Mouse (Mus musculus) midbrain, embryonic 14.5 days (tissue): ENCODE data around the gene Map3k11. TPM values are rescaled to one million over a fixed set of nuclear protein-coding genes. Genes with fewer than 3 reads are reported as not detected.

Source experiments
- ATAC-seq: fragments of 200-750 bp; cut with Nextera tagmentation; 2 replicates; pipeline ENCODE4 v1.8.0; 2017; ENCODE audit warnings: moderate number of reproducible peaks, moderate library complexity; ENCODE audit not compliant: low FRiP score, low TSS enrichment
- DNase-seq: peaks from one replicate; pipeline ENCODE4 v3.0.0-alpha.2; 2015
- H3K27ac ChIP-seq: fragments of 300-500 bp; sonication (generic); replicated peaks from 2 replicates; pipeline ENCODE4 v1.5.1; 2014; ENCODE audit warnings: mild to moderate bottlenecking, low read depth, low read length, moderate library complexity
- H3K27me3 ChIP-seq: fragments of 300-500 bp; sonication (generic); 2 replicates; pipeline ENCODE4 v1.6.1; 2014; ENCODE audit warnings: low read length, control low read depth, mixed read lengths; ENCODE audit not compliant: control insufficient read depth, insufficient read depth
- H3K36me3 ChIP-seq: fragments of 300-500 bp; sonication (generic); 2 replicates; pipeline ENCODE4 v1.6.1; 2014; ENCODE audit warnings: low read length, control low read depth; ENCODE audit not compliant: control insufficient read depth, insufficient read depth
- H3K4me1 ChIP-seq: fragments of 300-500 bp; sonication (generic); 2 replicates; pipeline ENCODE4 v1.6.1; 2014; ENCODE audit warnings: mild to moderate bottlenecking, antibody characterized with exemption, low read length, control low read depth; ENCODE audit not compliant: control insufficient read depth, insufficient read depth
- H3K4me2 ChIP-seq: fragments of 300-500 bp; sonication (generic); 2 replicates; pipeline ENCODE4 v1.6.1; 2014; ENCODE audit warnings: mild to moderate bottlenecking, low read length, moderate library complexity
- H3K4me3 ChIP-seq: fragments of 300-500 bp; sonication (generic); replicated peaks from 2 replicates; pipeline ENCODE4 v1.5.1; 2014; ENCODE audit warnings: low read depth, low read length
- H3K9ac ChIP-seq: fragments of 300-500 bp; sonication (generic); replicated peaks from 2 replicates; pipeline ENCODE4 v1.6.1; 2014; ENCODE audit warnings: mild to moderate bottlenecking, low read length, moderate library complexity
- H3K9me3 ChIP-seq: fragments of 300-500 bp; sonication (generic); 2 replicates; pipeline ENCODE4 v1.6.1; 2016; ENCODE audit warnings: low read length, control low read depth, mixed read lengths; ENCODE audit not compliant: control insufficient read depth
- WGBS: fragments of 180-500 bp; shearing (Covaris S2); extraction: QIAGEN DNeasy Blood & Tissue Kit; methylation state at CpG from one replicate; pipeline ENCODE4 v1.1.7; 2014; 5-methylcytosine and 5-hydroxymethylcytosine counted together
- polyA plus RNA-seq: library from polyadenylated mRNA; unstranded; fragments of >200 nt; fragmentation: Nextera tagmentation; extraction: Ambion mirVana; gene quantifications from 2 replicates; pipeline ENCODE4 v1.2.1, GENCODE M21; 2014

Map3k11 gene
- polyA plus RNA-seq, 1 experiment from 2014 or later = 12.1 TPM

DNA sequence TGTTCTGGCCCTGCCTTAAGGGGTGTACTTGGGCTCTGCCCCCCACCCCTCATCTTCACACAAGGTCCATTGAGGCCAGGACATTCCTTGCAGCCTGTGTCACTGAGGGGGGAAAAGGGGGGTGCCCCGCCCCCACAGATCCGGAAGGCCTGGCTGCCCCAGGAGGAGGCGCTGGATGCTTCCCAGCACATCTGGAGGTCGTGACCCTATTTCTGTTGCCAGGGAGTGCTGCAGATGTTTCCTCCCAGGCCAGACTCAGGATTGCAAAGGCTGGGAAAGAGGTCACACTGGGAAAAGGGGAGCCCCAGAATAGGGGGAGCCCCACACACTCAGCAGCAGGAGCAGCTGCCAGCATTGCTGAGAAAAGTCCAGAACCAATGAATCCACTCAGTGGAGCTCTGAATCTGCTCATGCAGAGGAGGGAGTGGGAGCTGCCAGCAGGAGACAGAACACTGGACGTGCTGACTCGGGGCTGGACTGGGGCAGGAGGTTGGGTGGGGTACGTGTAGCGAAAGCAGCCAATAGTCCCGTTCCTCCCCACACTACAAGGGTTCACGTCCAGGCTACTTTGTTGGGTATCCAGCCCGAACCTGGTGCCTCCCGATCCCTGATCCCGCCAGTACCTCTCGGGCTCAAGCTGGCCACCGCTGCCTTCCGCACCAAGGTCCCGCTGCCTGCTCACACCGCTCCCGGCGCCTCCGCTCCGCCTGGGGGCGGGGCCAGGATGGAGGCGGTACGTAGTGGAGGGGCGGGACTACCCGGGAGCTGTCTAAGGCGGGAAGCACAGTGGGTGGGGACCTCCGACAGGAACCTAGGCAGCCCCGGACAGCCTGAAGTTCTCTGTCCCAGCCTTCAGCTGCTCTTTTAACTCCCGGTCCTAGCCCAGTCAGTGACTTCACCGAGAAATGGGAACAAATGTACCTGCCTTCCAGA is 25.3 kb upstream of the Map3k11 start, which contains the start of gene Sipa1:
Gene Sipa1, minus strand, starts transcription at position 727 of the 933 bp plus-strand sequence.
- peaks cover 4% of the 10 kb centered on the region for H3K4me1 ChIP-seq
- peak; percentile 81 for ATAC-seq
- peak within 1 kb of the TSS; percentile 40; the same call in 1 of the 2 replicates for H3K9ac ChIP-seq
- H3K27me3 ChIP-seq = no peaks in the 10 kb centered on the region
- peak; percentile 82 for DNase-seq
- WGBS = 1% methylated on average over 32 of the region's 32 CpGs
- peak within 1 kb of the TSS; percentile 30 for H3K4me3 ChIP-seq
- H3K9me3 ChIP-seq = no peaks in the 10 kb centered on the region
- peak within 1 kb of the TSS; percentile 57 for H3K27ac ChIP-seq
- peaks cover 37% of the 10 kb centered on the region for H3K36me3 ChIP-seq
- H3K4me2 ChIP-seq = peak within 1 kb of the TSS; percentile 53

DNA sequence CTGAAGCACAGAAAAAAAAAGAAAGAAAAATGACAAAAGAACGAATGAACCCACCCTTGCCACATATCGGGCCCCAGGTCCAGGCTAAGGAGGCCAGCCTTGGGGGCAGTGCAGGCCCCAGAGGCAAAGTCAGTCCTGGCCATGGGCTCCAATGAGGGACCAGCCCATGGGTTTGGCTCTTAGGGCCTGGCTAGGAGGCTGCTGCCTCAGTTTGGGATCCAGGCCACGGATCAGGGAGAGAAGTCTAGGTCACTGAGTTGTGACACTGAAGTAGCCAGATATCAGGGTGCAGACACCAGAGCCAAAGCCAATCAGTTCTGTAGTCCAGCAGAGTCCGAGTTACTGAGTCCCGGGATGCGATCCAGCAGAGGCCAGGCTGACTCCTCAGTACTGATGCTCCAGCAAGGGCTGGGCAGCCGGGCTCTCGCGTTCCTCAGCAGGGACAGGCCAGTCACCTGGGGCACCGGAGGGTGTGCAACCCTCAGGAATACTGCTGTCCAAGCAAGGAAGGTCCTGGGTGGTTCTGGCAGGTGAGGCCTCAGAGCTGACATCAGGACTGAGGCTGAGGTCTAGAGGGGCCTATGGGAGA is 23.8 kb upstream of the Map3k11 start:
- Histone ChIP-seq H3K27me3 (no peaks in the 10 kb centered on the region), H3K9ac (no peak overlapping the region), H3K27ac (no peak overlapping the region), H3K4me3 (no peak overlapping the region), H3K9me3 (no peaks in the 10 kb centered on the region), H3K4me2 (no peak overlapping the region), H3K36me3 (peaks cover 52% of the 10 kb centered on the region), H3K4me1 (peaks cover 4% of the 10 kb centered on the region)
- WGBS = 95% methylated on average over 10 of the region's 10 CpGs
- no peak for DNase-seq
- no peak for ATAC-seq

- 90% methylated on average over 15 of the region's 15 CpGs for WGBS
- no peaks in the 10 kb centered on the region for H3K9me3 ChIP-seq
- no peak overlapping the region for H3K4me2 ChIP-seq
- H3K4me1 ChIP-seq = peaks cover 4% of the 10 kb centered on the region
- no peak overlapping the region for H3K27ac ChIP-seq
- no peak for DNase-seq
- ATAC-seq = no peak
- no peak overlapping the region for H3K9ac ChIP-seq
- H3K27me3 ChIP-seq = no peaks in the 10 kb centered on the region
- H3K36me3 ChIP-seq = peaks cover 59% of the 10 kb centered on the region
- H3K4me3 ChIP-seq = no peak overlapping the region
Observed at GRCm38 (mm10) chr19:5665465-5665864, 23.1 kb upstream of the Map3k11 start.

- peaks cover 4% of the 10 kb centered on the region for H3K4me1 ChIP-seq
- H3K36me3 ChIP-seq = peaks cover 68% of the 10 kb centered on the region
- H3K4me2 ChIP-seq = no peak overlapping the region
- H3K4me3 ChIP-seq = no peak overlapping the region
- ATAC-seq = no peak
- H3K9me3 ChIP-seq = no peaks in the 10 kb centered on the region
- WGBS = 93% methylated on average over 18 of the region's 18 CpGs
- H3K27me3 ChIP-seq = no peaks in the 10 kb centered on the region
- H3K27ac ChIP-seq = no peak overlapping the region
- no peak overlapping the region for H3K9ac ChIP-seq
- no peak for DNase-seq
Observed at GRCm38 (mm10) chr19:5666386-5666785, 22.2 kb upstream of the Map3k11 start.

GRCm38 (mm10) chr19:5668372-5668771 is 20.2 kb upstream of the Map3k11 start:
- no peak for DNase-seq
- 95% methylated on average over 4 of the region's 4 CpGs for WGBS
- no peak for ATAC-seq
- Histone ChIP-seq H3K4me2 (no peak overlapping the region), H3K36me3 (peaks cover 88% of the 10 kb centered on the region), H3K9me3 (no peaks in the 10 kb centered on the region), H3K4me1 (peaks cover 4% of the 10 kb centered on the region), H3K27ac (no peak overlapping the region), H3K27me3 (no peaks in the 10 kb centered on the region), H3K4me3 (no peak overlapping the region), H3K9ac (no peak overlapping the region)

- H3K9ac ChIP-seq = no peak overlapping the region
- no peak overlapping the region for H3K4me3 ChIP-seq
- H3K4me2 ChIP-seq = no peak overlapping the region
- H3K27me3 ChIP-seq = no peaks in the 10 kb centered on the region
- ATAC-seq (no peak), DNase-seq (no peak)
- H3K27ac ChIP-seq = no peak overlapping the region
- H3K4me1 ChIP-seq = no peaks in the 10 kb centered on the region
- H3K36me3 ChIP-seq = peaks cover 93% of the 10 kb centered on the region
- no peaks in the 10 kb centered on the region for H3K9me3 ChIP-seq
- WGBS = 89% methylated on average over 4 of the region's 4 CpGs
Observed at GRCm38 (mm10) chr19:5680432-5680831, 8.1 kb upstream of the Map3k11 start.

GRCm38 (mm10) chr19:5684236-5684635 is 4.3 kb upstream of the Map3k11 start:
- Histone ChIP-seq H3K36me3 (peaks cover 76% of the 10 kb centered on the region), H3K9me3 (no peaks in the 10 kb centered on the region), H3K4me1 (peaks cover 11% of the 10 kb centered on the region; the same call in 1 of the 2 replicates), H3K27me3 (no peaks in the 10 kb centered on the region), H3K4me3 (no peak overlapping the region), H3K4me2 (no peak overlapping the region), H3K27ac (no peak overlapping the region), H3K9ac (no peak overlapping the region)
- WGBS = 95% methylated on average over 12 of the region's 12 CpGs
- ATAC-seq = no peak
- no peak for DNase-seq

DNA sequence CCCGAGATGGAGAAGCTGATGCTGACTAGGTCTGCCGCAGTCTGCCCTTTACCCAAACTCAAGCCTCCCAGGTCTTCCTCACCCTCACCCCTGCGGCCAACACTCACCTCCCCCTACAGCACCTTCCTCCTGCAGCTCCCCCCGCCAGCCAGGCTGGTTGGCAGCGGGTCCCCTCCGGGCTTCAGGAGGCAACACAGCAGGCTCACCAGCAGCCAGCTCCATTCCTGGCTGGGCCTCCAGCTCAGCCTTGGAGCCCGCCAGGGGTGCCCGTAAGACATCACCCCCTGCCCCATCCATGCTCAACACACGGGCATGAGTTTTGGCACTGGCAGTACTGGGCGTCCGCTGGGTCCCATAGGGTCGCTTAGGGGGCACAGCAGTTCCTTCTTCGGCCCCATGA is 3.6 kb upstream of the Map3k11 start:
- H3K27ac ChIP-seq = no peak overlapping the region
- H3K4me1 ChIP-seq = peaks cover 17% of the 10 kb centered on the region
- DNase-seq = no peak
- ATAC-seq = no peak
- no peak overlapping the region for H3K4me2 ChIP-seq
- 97% methylated on average over 13 of the region's 13 CpGs for WGBS
- H3K36me3 ChIP-seq = peaks cover 69% of the 10 kb centered on the region
- H3K4me3 ChIP-seq = no peak overlapping the region
- H3K9me3 ChIP-seq = no peaks in the 10 kb centered on the region
- no peaks in the 10 kb centered on the region for H3K27me3 ChIP-seq
- no peak overlapping the region for H3K9ac ChIP-seq
